10 mouse cellular contexts compared by ENCODE assay signal in the genomic region with DNA sequence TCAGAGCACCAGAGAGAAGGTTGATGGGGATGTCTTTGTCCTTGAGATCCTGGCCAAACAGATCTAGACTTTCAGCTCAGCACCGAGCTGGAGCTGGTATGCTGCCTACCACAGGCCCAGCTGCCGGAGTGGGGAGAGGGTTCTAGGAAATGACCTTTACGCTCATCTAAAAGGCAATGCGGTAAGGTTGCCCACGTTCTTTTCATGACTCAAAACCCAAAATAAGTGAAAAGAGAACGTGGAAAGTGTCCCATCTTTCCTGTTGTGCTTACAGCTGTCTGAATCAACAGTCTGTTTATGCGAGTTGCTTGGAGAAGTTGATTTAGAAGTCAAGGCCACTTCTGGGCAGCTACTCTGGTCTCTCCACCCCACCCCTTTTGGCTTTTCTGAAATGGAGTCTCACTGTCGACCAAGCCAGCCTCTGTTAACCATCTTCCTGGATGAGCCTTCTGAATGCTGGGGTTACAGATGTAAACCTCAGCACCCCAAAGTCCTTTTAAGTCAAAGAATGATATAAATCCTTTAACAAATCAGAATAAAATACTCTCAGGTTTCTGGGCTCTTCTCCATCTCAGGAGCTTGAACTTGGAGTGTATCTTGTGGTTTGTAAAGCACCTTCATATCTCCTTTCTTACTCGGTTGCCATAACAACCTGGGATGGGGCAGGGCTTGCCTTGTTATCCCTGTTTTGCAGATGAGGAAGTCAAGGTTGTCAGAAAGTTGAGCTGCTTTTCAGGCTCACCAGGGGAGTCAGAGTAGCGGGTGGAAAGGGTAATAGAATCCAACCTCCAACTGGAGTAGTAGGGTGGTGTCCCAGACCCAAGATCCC.
DNase-seq lines count a peak whose midpoint lies in the region; ATAC-seq and TF ChIP-seq lines count a peak whose summit lies in the region.
"Had no signal": no experiment of that assay in that cellular context is flagged by ENCODE, and none has a peak within 500 bp of the region (broad histone marks: within the 10 kb centered on the region; RNA-seq: fewer than 3 reads in every experiment).

No protein-coding gene starts in this region.

- TF ChIP-seq POLR2A in cortical plate, adult 2 months (IDR thresholded peaks at IDR 0.05; ENCODE audit: extremely low read depth, insufficient read depth, low read length), result no peak

- no peaks in the 10 kb centered on the region for H3K36me3 ChIP-seq in heart, embryonic 16.5 days (ENCODE audit: control insufficient read depth, insufficient read depth)
- no peaks in the 10 kb centered on the region for H3K36me3 ChIP-seq in midbrain, postnatal 0 days (ENCODE audit: insufficient read depth, low read length)
- H3K36me3 ChIP-seq in midbrain, embryonic 14.5 days (ENCODE audit: control insufficient read depth, insufficient read depth, low read length), result no peaks in the 10 kb centered on the region
- no peaks in the 10 kb centered on the region for H3K36me3 ChIP-seq in stomach, embryonic 16.5 days (ENCODE audit: control insufficient read depth, insufficient read depth, low read length)
- H3K36me3 ChIP-seq: embryonic facial prominence, embryonic 12.5 days; midbrain, embryonic 12.5 days had no signal

- TF ChIP-seq CTCF in midbrain, postnatal 0 days (IDR thresholded peaks at IDR 0.05), result no peak
- TF ChIP-seq CTCF in cortical plate, adult 2 months (IDR thresholded peaks at IDR 0.05; ENCODE audit: extremely low read depth, insufficient read depth, low read length), result no peak

- H3K9me3 ChIP-seq in heart, embryonic 16.5 days (replicated peaks; ENCODE audit: control insufficient read depth, low read length), result no peaks in the 10 kb centered on the region
- H3K9me3 ChIP-seq in midbrain, postnatal 0 days (ENCODE audit: low read length), result no peaks in the 10 kb centered on the region
- no peaks in the 10 kb centered on the region for H3K9me3 ChIP-seq in midbrain, embryonic 14.5 days (ENCODE audit: control insufficient read depth, low read length)
- no peaks in the 10 kb centered on the region for H3K9me3 ChIP-seq in stomach, embryonic 16.5 days (replicated peaks; ENCODE audit: control insufficient read depth, low read length)
- H3K9me3 ChIP-seq: embryonic facial prominence, embryonic 12.5 days; forebrain, embryonic 13.5 days; midbrain, embryonic 12.5 days had no signal

- ATAC-seq in heart, embryonic 16.5 days (replicated peaks; ENCODE audit: extremely low read depth, insufficient read depth, low FRiP score), result no peak
- no peak for ATAC-seq in midbrain, postnatal 0 days (ENCODE audit: low FRiP score)
- no peak for ATAC-seq in midbrain, embryonic 14.5 days (ENCODE audit: low FRiP score, low TSS enrichment)
- no peak for ATAC-seq in stomach, embryonic 16.5 days (ENCODE audit: insufficient read depth, low FRiP score)
- ATAC-seq: forebrain, embryonic 13.5 days had no signal

- H3K9ac ChIP-seq in heart, embryonic 16.5 days (ENCODE audit: low read length), result no peak overlapping the region
- no peak overlapping the region for H3K9ac ChIP-seq in midbrain, postnatal 0 days (replicated peaks; ENCODE audit: low read length, poor library complexity, severe bottlenecking)
- no peak overlapping the region for H3K9ac ChIP-seq in midbrain, embryonic 14.5 days (replicated peaks; ENCODE audit: low read length)
- 0 out of 2 replicates have a peak overlapping the region, but pooled peaks have one; percentile 26 for H3K9ac ChIP-seq in stomach, embryonic 16.5 days (ENCODE audit: low read length)
- H3K9ac ChIP-seq: embryonic facial prominence, embryonic 12.5 days; forebrain, embryonic 13.5 days; midbrain, embryonic 12.5 days had no signal

- no peak overlapping the region for H3K4me3 ChIP-seq in heart, embryonic 16.5 days (ENCODE audit: low read length)
- H3K4me3 ChIP-seq in midbrain, postnatal 0 days (ENCODE audit: low read depth, low read length), result no peak overlapping the region
- H3K4me3 ChIP-seq in midbrain, embryonic 14.5 days (replicated peaks; ENCODE audit: low read depth, low read length), result no peak overlapping the region
- no peak overlapping the region for H3K4me3 ChIP-seq in cortical plate, adult 2 months (ENCODE audit: insufficient read depth, low read length)
- H3K4me3 ChIP-seq in stomach, embryonic 16.5 days (replicated peaks; ENCODE audit: low read length), result no peak overlapping the region
- H3K4me3 ChIP-seq: embryonic facial prominence, embryonic 12.5 days; forebrain, embryonic 13.5 days; midbrain, embryonic 12.5 days had no signal

- DNase-seq in heart, postnatal 4 days, result no peak
- no peak for DNase-seq in midbrain, postnatal 0 days (ENCODE audit: low spot score)
- no peak for DNase-seq in midbrain, embryonic 14.5 days
- DNase-seq in cerebellum, postnatal 36 days, result no peak

- no peak overlapping the region for H3K4me2 ChIP-seq in heart, embryonic 16.5 days (ENCODE audit: low read depth, low read length)
- H3K4me2 ChIP-seq in midbrain, postnatal 0 days (ENCODE audit: low read depth, low read length, poor library complexity, severe bottlenecking), result no peak overlapping the region
- H3K4me2 ChIP-seq in midbrain, embryonic 14.5 days (ENCODE audit: low read length), result no peak overlapping the region
- no peak overlapping the region for H3K4me2 ChIP-seq in stomach, embryonic 16.5 days (ENCODE audit: low read depth, low read length)
- H3K4me2 ChIP-seq: embryonic facial prominence, embryonic 12.5 days; forebrain, embryonic 13.5 days; midbrain, embryonic 12.5 days had no signal

- no peaks in the 10 kb centered on the region for H3K27me3 ChIP-seq in heart, embryonic 16.5 days (ENCODE audit: control insufficient read depth, insufficient read depth, low read length)
- H3K27me3 ChIP-seq in midbrain, postnatal 0 days (ENCODE audit: insufficient read depth, low read length), result no peaks in the 10 kb centered on the region
- no peaks in the 10 kb centered on the region for H3K27me3 ChIP-seq in midbrain, embryonic 14.5 days (ENCODE audit: control insufficient read depth, insufficient read depth, low read length)
- H3K27me3 ChIP-seq in stomach, embryonic 16.5 days (ENCODE audit: control insufficient read depth, insufficient read depth, low read length), result no peaks in the 10 kb centered on the region
- H3K27me3 ChIP-seq: embryonic facial prominence, embryonic 12.5 days; forebrain, embryonic 13.5 days; midbrain, embryonic 12.5 days had no signal

- H3K27ac ChIP-seq in heart, embryonic 16.5 days (ENCODE audit: low read length), result 0 out of 2 replicates have a peak overlapping the region, but pooled peaks have one; percentile 2
- peak overlapping the region; percentile 32; the same call in 1 of the 2 replicates for H3K27ac ChIP-seq in midbrain, postnatal 0 days (ENCODE audit: low read depth, low read length)
- no peak overlapping the region for H3K27ac ChIP-seq in midbrain, embryonic 14.5 days (replicated peaks; ENCODE audit: low read depth, low read length)
- H3K27ac ChIP-seq in cortical plate, adult 2 months (ENCODE audit: insufficient read depth, low read length), result peak overlapping the region; percentile 6; the same call in 1 of the 2 replicates
- H3K27ac ChIP-seq in stomach, embryonic 16.5 days (ENCODE audit: low read length), result peak overlapping the region; percentile 74
- H3K27ac ChIP-seq: embryonic facial prominence, embryonic 12.5 days; forebrain, embryonic 13.5 days; midbrain, embryonic 12.5 days had no signal

- 74% methylated on average over 10 of the region's 10 CpGs for WGBS in heart, embryonic 16.5 days
- WGBS in midbrain, postnatal 0 days, result 78% methylated on average over 10 of the region's 10 CpGs
- WGBS in midbrain, embryonic 14.5 days, result 79% methylated on average over 10 of the region's 10 CpGs
- 73% methylated on average over 10 of the region's 10 CpGs for WGBS in stomach, embryonic 16.5 days

- peaks cover 39% of the 10 kb centered on the region for H3K4me1 ChIP-seq in heart, embryonic 16.5 days (ENCODE audit: control insufficient read depth, insufficient read depth, low read length)
- H3K4me1 ChIP-seq in midbrain, postnatal 0 days (ENCODE audit: insufficient read depth, low read length), result 0 out of 2 replicates have a peak, but pooled peaks cover 6% of the 10 kb centered on the region
- peaks cover 10% of the 10 kb centered on the region; the same call in 1 of the 2 replicates for H3K4me1 ChIP-seq in midbrain, embryonic 14.5 days (ENCODE audit: control insufficient read depth, insufficient read depth, low read length)
- 0 out of 2 replicates have a peak, but pooled peaks cover 3% of the 10 kb centered on the region for H3K4me1 ChIP-seq in cortical plate, adult 2 months (ENCODE audit: control insufficient read depth, insufficient read depth, low read length)
- peaks cover 40% of the 10 kb centered on the region for H3K4me1 ChIP-seq in stomach, embryonic 16.5 days (ENCODE audit: control insufficient read depth, insufficient read depth, low read length)
